Mouse (Mus musculus) yolk sac, embryonic 10.5 days (tissue): ENCODE measurements around the gene Sec14l4.
A peak's percentile ranks its signal among the peaks of the same experiment; 100 is the strongest.
"Not testable (repeated sequence)": the region's sequence is repeated elsewhere in the genome, so short reads cannot be mapped to it uniquely, and the experiment has no call there.

Source experiments
- DNase-seq: peaks from one replicate; pipeline ENCODE4 v3.0.0-alpha.2; 2017; ENCODE audit warnings: low spot score

The Sec14l4 gene

GRCm38 (mm10) chr11:4031126-4031941, at the start of gene Sec14l4:
Gene Sec14l4 (plus strand): TSS chr11:4031462.
- no peak for DNase-seq

GRCm38 (mm10) chr11:3981536-3981935, 49.7 kb upstream of the Sec14l4 start:
- no peak for DNase-seq

GRCm38 (mm10) chr11:3982275-3983209, 48.7 kb upstream of the Sec14l4 start:
- peak; percentile 53 for DNase-seq

GRCm38 (mm10) chr11:3983291-3983862, 47.9 kb upstream of the Sec14l4 start, which contains the start of gene Gal3st1:
Gene Gal3st1 (plus strand): TSS chr11:3983636.
- peak; percentile 77 for DNase-seq

GRCm38 (mm10) chr11:3983863-3984745, 47.2 kb upstream of the Sec14l4 start:
- peak; percentile 80 for DNase-seq

GRCm38 (mm10) chr11:3989748-3990147, 41.5 kb upstream of the Sec14l4 start:
- DNase-seq = no peak

- no peak for DNase-seq
These were observed 38.1 kb upstream of the Sec14l4 start for GRCm38 (mm10) chr11:3993132-3993531.

- DNase-seq = no peak
These were observed 37.3 kb upstream of the Sec14l4 start for GRCm38 (mm10) chr11:3993914-3994313.

- DNase-seq = no peak
These were observed 35.8 kb upstream of the Sec14l4 start for GRCm38 (mm10) chr11:3995511-3995910.

- DNase-seq = no peak
These were observed 34.4 kb upstream of the Sec14l4 start for GRCm38 (mm10) chr11:3996840-3997239.

GRCm38 (mm10) chr11:3997978-3998720, 33.1 kb upstream of the Sec14l4 start:
- no peak for DNase-seq

- no peak for DNase-seq
These were observed 31.7 kb upstream of the Sec14l4 start for GRCm38 (mm10) chr11:3999547-3999946.

- DNase-seq = peak; percentile 67
These were observed 29.7 kb upstream of the Sec14l4 start for GRCm38 (mm10) chr11:4001603-4002002.

GRCm38 (mm10) chr11:4005220-4005805, 25.9 kb upstream of the Sec14l4 start:
- no peak for DNase-seq

- no peak for DNase-seq
These were observed 24.8 kb upstream of the Sec14l4 start for GRCm38 (mm10) chr11:4006462-4006861.

GRCm38 (mm10) chr11:4012616-4013015, 18.6 kb upstream of the Sec14l4 start:
- no peak for DNase-seq

- DNase-seq = not testable (repeated sequence)
These were observed 15.5 kb upstream of the Sec14l4 start for GRCm38 (mm10) chr11:4015796-4016195.

GRCm38 (mm10) chr11:4022111-4022510, 9.2 kb upstream of the Sec14l4 start:
- not testable (repeated sequence) for DNase-seq

GRCm38 (mm10) chr11:4023321-4023720, 7.9 kb upstream of the Sec14l4 start:
- no peak for DNase-seq

- DNase-seq = no peak
These were observed 4.2 kb upstream of the Sec14l4 start for GRCm38 (mm10) chr11:4027066-4027465.
